Mouse (Mus musculus) olfactory bulb, adult 2 months (tissue): ENCODE measurements at regions not wholly inside any gene's neighbourhood (a gene's known extent, or its start where the extent isn't known, plus 50 kb on each side); places are given as distances from the start of the nearest gene placed in this dataset.

Experiments
- CTCF ChIP-seq: fragments of 200-500 bp; IDR thresholded peaks from 2 replicates; pipeline ENCODE4 v1.5.1; 2012; ENCODE audit warnings: low read depth, mild to moderate bottlenecking, low read length, moderate library complexity; ENCODE audit not compliant: insufficient read depth
- POLR2A ChIP-seq: fragments of 200-500 bp; IDR thresholded peaks from 2 replicates; pipeline ENCODE4 v1.6.1; 2012; ENCODE audit warnings: mild to moderate bottlenecking, low read depth, low read length, moderate library complexity; ENCODE audit not compliant: insufficient read depth

GRCm38 (mm10) chr12:107856421-107857043 lies 146.9 kb downstream of the Bcl11b start:
- no peak for TF ChIP-seq CTCF
- no peak for TF ChIP-seq POLR2A
